Mouse (Mus musculus) heart, postnatal 10 days (tissue): ENCODE results near the gene Ptprt. TPM values are rescaled to one million over a fixed set of nuclear protein-coding genes. Genes with fewer than 3 reads are reported as not detected.

Source experiments
- DNase-seq, 2 experiments: peaks; one replicate each; pipeline ENCODE4 v3.0.0; 2021
- intact Hi-C: fragments of 180-260 bp; cut with DNase I; formaldehyde crosslinking; loops from one replicate; pipeline ENCODE4 v1.15.1; 2025
- total RNA-seq, 2 experiments: library from RNA; stranded (reverse); gene quantifications; 2 replicates each; pipeline ENCODE4 v1.2.3; 2021

Ptprt gene
- total RNA-seq, 2 experiments from 2014 or later, result 0.25 to 0.67 TPM

GRCm38 (mm10) chr2:161799946-161800345 is 861.0 kb downstream of the Ptprt start:
- intact Hi-C loops, result no loop called here
- DNase-seq, result no peak

DNA sequence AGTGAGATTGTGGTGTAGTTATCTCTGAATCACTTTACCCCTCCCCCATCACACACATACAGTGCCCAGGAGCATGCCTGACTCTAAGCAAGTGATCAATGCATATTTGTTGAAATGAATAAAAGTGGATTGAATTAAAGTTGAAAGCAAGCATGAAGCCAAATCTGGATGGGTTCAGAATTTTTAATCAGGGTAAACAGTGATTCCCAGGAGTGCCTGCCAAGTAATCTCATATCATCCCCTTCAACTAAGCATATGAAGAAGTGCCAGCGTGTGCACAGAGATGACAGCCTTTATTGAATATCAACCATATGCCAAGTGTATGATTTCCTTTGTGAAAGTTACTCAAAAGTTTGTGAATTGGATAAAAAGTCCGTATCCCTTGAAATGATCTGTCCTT is 893.4 kb downstream of the Ptprt start:
- no peak for DNase-seq
- intact Hi-C loops, result no loop called here

DNA sequence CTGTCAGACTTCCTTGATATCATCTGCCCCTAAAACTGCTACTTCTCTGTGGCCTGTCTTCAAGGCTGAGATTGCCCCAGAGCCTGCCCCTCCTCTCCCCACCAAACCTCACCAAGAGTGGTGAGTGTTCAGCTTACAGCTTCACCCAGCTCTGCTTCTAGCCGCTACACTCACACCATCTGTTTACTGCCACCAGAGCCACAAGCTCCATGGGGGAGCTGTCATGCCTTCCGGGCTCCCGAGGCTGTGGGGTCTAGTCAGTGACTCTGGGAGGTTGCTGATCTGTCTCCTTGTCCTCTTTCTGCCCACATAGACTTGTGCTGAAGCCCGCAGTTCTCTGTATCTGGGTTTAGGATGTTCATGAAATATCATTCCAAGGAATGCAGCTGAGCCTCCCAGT is 947.9 kb downstream of the Ptprt start:
- intact Hi-C loops, result no loop called here
- DNase-seq, result no peak

- DNase-seq, result no peak
Measured at GRCm38 (mm10) chr2:161709316-161709715, 951.6 kb downstream of the Ptprt start.

GRCm38 (mm10) chr2:161706386-161706915 is 954.5 kb downstream of the Ptprt start:
- DNase-seq, result no peak
- intact Hi-C loops, result no loop called here

More at GRCm38 (mm10) chr2:161709316-161709715, 951.6 kb downstream of the Ptprt start:
- intact Hi-C loops, result no loop called here

DNA sequence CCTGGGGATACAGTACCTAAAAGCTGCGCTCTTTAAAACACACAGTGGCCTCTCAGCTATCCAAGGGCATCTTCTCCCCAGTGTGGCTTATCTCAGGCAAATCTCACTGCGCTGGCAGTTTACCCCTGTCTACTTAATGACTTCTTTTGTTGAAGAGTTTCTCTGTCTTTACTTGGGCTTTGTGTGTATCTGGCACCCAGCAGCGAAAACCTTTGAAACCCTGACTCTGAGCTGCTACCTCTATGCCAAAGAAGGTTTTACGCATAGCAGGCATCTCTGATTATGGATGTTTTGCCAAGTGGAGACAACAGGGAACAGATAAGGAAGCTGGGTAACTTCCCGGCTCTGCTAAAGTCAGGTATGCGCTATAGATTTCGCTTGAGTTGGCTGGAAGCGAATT is 956.1 kb downstream of the Ptprt start:
- intact Hi-C loops, result no loop called here

DNA sequence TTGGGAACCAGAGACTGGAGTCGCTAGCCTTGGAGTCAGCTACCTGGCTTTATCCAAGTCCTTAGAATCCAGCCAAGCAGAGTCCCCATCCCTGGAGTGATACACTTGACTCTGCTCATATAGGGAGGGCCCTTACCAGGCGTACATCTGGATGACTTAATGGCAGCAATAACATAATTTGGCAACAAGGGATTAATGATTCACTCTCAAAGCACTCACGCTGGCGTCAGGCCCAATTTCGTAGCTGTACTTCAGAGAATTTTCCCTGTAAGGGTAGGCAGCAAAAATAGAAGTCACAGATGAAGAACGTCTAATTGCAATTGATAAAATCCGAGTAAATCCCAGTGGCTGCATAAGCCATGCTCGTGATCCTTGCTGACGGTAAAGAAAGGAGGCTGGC is 956.5 kb downstream of the Ptprt start:
- peak; percentile 43 to 49 for DNase-seq
- intact Hi-C loops, result no loop called here

More for the DNA sequence above, 956.1 kb downstream of the Ptprt start:
- DNase-seq, result no peak

- intact Hi-C loops, result no loop called here
- DNase-seq, result no peak
Measured at GRCm38 (mm10) chr2:161695819-161696218, 965.1 kb downstream of the Ptprt start.

DNA sequence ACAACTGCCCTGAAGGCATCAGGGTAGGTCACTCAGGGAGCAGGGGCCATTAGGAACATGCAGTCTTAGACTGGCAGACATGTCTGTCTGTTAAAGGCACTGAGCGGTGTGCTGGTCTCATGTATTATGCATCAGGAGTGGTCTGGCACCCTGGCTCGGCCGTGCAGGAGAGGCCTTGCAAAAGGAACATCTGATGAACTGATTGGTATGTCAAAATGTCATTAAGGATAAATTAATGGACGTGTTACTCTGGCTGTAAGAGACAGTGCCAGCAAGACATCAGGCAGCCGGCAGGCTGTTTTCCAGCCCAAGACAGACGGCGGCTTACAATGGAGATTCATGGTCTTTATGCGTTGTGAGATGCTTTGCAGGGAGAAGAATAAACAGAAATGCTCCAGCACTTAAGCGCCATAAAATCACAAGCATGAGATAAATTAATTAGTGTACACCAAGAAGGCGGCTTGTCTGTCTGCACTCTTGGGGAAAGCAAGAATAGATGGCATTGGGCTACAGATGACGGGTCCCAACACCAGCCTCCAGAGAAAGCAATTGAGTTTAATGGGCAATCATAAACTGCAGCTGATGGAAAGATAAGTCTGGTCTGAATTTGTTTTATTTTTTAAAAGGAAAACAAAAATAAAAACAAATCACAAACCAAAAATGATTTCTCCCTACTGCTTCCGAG is 992.5 kb downstream of the Ptprt start:
- intact Hi-C loops, result no loop called here
- no peak for DNase-seq

- DNase-seq, result no peak
- intact Hi-C loops, result loop anchor here (5.0 kb wide), 1 partner anchor 1020 kb away; no protein-coding TSS in a partner anchor
Measured at GRCm38 (mm10) chr2:161661912-161662311, 999.0 kb downstream of the Ptprt start.

DNA sequence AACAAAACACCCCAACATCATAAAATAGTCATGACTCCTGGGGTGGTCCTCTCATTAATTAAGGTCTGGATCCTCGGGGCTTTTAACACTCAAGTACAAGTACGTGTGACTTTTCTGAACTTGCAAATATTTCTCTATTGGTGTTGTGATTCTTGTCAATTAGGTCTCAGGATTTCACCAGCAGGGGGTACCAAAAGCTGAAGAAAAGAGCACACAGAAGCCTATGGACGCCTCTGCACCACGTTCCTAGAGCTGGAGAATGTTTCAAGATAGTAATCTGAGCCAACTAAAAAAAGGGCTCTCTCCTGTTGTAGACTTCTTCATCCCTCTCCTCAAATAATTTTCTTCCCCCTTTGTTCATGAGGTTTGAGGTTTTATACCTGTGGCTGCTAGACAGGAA is 1000.1 kb downstream of the Ptprt start:
- intact Hi-C loops, result loop anchor here (5.0 kb wide), 1 partner anchor 1021 kb away; no protein-coding TSS in a partner anchor
- DNase-seq, result peak; percentile 6 to 23

DNA sequence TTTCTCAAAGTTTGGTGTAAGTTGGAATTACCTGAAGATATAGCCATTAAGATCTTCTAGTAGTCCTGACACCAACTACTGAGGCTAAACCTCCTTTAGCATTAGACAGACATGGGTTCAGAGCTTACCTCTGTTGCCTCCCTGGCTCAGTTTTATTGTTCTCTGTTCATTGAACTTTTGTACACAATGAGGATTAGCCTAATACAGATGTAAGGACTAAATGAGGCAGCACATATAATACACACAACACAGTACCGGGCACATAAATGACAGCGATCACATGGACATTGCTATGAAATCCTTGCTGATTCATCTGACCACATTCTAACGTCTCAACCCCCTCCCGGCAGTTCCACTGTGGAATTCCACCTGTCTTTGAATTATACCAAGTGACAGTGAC is 1003.9 kb downstream of the Ptprt start:
- DNase-seq, result no peak
- intact Hi-C loops, result no loop called here

- intact Hi-C loops, result no loop called here
- DNase-seq, result no peak
Measured at GRCm38 (mm10) chr2:161656632-161657031, 1004.3 kb downstream of the Ptprt start.

DNA sequence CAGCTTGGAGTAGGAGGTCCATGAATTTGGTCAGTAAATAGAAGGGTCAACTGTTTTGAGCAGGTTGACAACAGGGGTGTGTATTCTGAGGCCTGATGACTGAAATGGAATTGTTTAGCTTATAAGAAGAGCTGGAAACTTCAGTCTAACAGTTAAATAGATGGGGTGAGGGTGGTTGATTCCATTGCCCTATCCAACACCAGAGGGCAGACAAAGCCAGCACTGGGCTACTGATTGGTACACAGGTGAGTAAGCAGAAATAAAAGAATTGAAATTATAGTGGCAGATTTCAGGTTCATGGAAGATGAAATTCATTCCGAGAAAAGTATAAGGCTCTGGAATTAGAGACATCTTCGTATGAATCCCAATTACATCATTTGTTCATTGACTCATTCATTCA is 1020.1 kb downstream of the Ptprt start:
- DNase-seq, result no peak
- intact Hi-C loops, result no loop called here

DNA sequence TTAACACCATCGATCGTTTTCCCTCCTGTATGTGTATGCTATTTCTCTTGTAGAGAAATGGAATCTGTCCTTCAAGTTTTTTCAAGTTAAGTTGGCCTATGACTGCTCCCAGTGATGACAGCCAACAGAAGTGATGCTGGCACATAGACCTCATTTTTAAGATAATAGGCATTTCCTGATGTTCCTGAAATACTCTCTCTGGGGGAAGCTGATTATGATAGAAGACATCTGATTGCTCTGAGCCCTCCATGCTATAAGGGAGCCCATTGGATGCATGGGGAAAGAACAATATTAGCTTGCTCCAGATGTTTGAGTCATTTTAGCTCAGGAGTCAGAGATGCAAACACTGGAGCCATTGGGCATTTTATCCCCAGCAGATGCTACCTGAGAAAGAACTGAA is 1026.9 kb downstream of the Ptprt start:
- intact Hi-C loops, result no loop called here
- peak in 1 of 2 experiments; percentile 2 for DNase-seq

DNA sequence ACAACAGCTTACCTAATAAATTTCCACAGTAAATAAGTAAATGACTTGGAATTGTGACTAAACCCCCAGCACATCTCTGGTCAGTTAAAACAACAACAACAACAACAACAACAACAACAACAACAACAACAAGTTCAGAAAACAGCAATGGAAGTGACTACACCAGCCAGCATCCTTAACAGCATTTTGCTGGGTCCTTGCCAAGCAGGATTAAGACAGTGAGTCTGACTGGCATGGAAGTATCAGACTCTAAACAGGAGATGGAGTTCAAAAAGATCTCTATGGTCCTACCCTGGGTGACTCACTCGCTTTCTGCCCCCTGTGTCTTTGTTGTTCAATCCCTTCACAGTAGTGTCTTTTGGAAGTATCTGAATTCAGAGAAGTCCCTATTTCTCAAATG is 1035.1 kb downstream of the Ptprt start:
- no peak for DNase-seq
- intact Hi-C loops, result loop anchor here (5.0 kb wide), 1 partner anchor 51 kb away; no protein-coding TSS in a partner anchor

DNA sequence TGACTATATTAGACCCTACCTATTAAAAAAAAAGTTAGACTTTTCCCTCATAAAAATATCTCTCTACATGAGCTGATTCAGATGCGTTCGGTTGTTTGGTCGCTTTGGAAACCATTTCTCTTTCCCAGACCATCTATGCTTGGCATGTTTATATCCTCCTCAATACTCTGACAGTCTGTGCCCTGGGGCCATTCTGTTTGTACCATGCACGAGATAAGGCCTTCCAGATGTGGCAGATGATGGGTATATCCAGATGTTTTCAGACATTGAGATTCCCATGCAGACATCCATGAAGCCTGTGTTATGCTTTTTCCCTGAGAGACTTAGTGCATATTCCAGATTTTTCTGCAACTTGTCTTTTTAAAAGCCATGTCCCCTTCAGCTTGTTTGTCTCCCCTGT is 1052.5 kb downstream of the Ptprt start:
- intact Hi-C loops, result no loop called here
- DNase-seq, result no peak

DNA sequence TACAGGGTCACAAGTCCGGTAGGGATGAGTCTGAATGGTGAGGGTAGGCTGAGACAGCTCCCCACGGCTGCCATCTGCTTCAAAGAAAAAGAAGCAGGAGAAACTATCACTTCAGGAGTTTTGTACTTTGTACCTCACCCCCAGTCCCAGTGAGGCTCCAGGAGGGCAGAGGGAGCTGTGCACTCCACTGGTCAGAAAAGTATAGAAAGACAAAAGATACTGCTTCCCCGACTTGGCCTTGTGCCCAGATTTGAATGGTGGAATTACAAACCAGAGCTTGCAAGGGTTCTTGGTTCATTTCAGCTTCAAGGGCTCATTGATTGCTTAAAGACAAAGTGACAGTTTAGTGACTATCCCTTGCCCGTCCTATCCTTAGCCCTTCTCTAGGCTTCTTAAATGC is 1053.6 kb downstream of the Ptprt start:
- DNase-seq, result no peak
- intact Hi-C loops, result no loop called here

DNA sequence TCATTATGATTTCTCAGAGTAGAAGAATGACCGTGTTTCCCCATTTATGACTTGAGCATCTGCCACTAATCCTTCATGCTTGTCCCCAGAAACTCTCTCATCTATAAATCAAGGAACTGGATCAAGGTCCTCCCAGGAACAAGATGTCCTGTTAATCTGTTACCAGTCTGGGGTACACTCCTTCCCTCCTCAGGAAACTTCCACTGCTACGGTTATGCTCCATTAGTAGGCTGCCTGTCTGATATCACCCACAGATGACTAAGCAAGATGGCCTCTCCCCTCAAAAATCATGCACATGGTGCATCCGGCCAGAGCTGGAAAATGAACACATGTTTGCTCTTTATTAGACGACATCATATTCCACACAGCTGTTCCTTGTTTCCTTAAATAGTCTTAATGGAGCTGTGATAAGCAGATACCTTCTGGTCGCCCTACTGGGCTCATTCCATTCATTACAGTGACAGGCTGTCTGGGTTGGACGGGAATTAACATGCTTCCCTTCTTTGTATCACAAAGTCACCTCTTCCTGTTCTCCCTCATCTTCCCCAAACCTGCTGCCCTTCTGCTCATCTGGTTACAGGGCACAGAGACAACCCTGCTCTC is 1060.6 kb downstream of the Ptprt start:
- intact Hi-C loops, result no loop called here
- peak in 1 of 2 experiments; percentile 2 for DNase-seq

DNA sequence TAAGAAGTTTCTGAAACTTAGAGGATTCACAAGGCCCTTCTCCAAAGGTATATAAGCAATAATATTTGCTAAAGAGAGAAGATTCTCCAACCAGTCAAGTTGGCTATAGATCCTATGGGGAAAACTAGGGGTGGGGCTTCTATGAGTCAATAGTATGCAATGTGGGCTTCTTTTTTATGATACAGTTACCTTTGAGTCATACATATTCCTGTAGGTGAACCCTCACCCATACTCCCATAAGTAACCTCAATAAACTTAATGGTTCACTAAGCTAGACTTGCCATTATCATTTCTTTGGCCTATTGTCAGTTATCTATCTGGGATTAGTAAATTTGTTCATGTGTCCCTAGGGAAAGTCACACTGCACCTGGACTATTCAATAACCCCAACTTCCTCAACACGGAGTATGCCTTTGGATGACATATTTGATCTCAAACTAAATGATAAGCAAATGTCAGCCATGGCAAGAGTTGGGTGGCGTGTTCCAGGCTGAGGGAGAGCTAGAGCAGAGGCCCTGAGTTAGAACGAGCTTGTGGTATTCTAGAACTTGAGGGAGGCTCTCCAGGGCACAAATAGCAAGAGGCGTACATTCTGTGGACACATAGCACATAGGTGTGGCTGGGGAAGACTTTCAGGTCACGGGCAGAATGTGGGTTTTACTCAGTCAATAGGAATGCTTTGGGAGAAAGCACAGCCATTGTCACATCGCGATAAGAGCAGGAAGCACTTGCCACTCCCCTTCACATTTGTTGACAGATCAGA is 1067.4 kb downstream of the Ptprt start:
- intact Hi-C loops, result no loop called here

GRCm38 (mm10) chr2:161574401-161574800 is 1086.5 kb downstream of the Ptprt start:
- no peak for DNase-seq

More for the DNA sequence above, 1067.4 kb downstream of the Ptprt start:
- DNase-seq, result no peak

More at GRCm38 (mm10) chr2:161574401-161574800, 1086.5 kb downstream of the Ptprt start:
- intact Hi-C loops, result no loop called here
